Comparison of ENCODE assay signal across 24 mouse cellular contexts in genomic region chr5:72261802-72262324, GRCm38 (mm10).
DNase-seq lines count a peak whose midpoint lies in the region; ATAC-seq lines count a peak whose summit lies in the region.
"Had no signal": no experiment of that assay in that cellular context is flagged by ENCODE, and none has a peak within 500 bp of the region (broad histone marks: within the 10 kb centered on the region; RNA-seq: fewer than 3 reads in every experiment).

No protein-coding gene starts in this region.

- peak; percentile 26 to 41 for DNase-seq in kidney, postnatal 4 days
- no peak for DNase-seq in kidney, adult 11 months
- peak; percentile 20 for DNase-seq in urinary bladder, postnatal 25 days (ENCODE audit: low spot score)
- DNase-seq in urinary bladder, postnatal 10 days (ENCODE audit: low spot score) = no peak
- DNase-seq in lung, postnatal 36 days = peak; percentile 40
- DNase-seq in right cerebral cortex, postnatal 14 days = no peak
- no peak for DNase-seq in ovary, postnatal 10 days (ENCODE audit: low spot score)
- DNase-seq: adrenal gland, adult 2 months; cerebellum, adult 8-10 months; cerebellum, postnatal 36 days; heart, postnatal 36 days; kidney, adult 9 months; kidney, postnatal 36 days; spleen, adult 18-20 months had no signal

- ATAC-seq in hindbrain, embryonic 13.5 days (ENCODE audit: low FRiP score) = no peak
- ATAC-seq: forebrain, embryonic 14.5 days; Patski had no signal

- H3K9ac ChIP-seq in hindbrain, embryonic 13.5 days = no peak overlapping the region
- H3K9ac ChIP-seq: embryonic facial prominence, embryonic 15.5 days; heart, embryonic 15.5 days; hindbrain, embryonic 15.5 days; limb, embryonic 13.5 days; liver, embryonic 15.5 days; neural tube, embryonic 15.5 days had no signal

- no peak overlapping the region for H3K27ac ChIP-seq in hindbrain, embryonic 13.5 days
- H3K27ac ChIP-seq: embryonic facial prominence, embryonic 15.5 days; heart, embryonic 15.5 days; hindbrain, embryonic 15.5 days; limb, embryonic 13.5 days; liver, embryonic 15.5 days; neural tube, embryonic 15.5 days had no signal

- H3K36me3 ChIP-seq in hindbrain, embryonic 13.5 days = no peaks in the 10 kb centered on the region
- H3K36me3 ChIP-seq: hindbrain, embryonic 15.5 days; neural tube, embryonic 15.5 days had no signal

- no peak overlapping the region for H3K4me3 ChIP-seq in hindbrain, embryonic 13.5 days
- H3K4me3 ChIP-seq: embryonic facial prominence, embryonic 15.5 days; heart, embryonic 15.5 days; hindbrain, embryonic 15.5 days; limb, embryonic 13.5 days; liver, embryonic 15.5 days; neural tube, embryonic 15.5 days had no signal

- no peak overlapping the region for H3K4me2 ChIP-seq in hindbrain, embryonic 13.5 days
- H3K4me2 ChIP-seq: embryonic facial prominence, embryonic 15.5 days; heart, embryonic 15.5 days; hindbrain, embryonic 15.5 days; limb, embryonic 13.5 days; liver, embryonic 15.5 days; midbrain, embryonic 11.5 days; neural tube, embryonic 15.5 days had no signal

- WGBS in hindbrain, embryonic 13.5 days = 82% methylated on average over 3 of the region's 3 CpGs

- no peaks in the 10 kb centered on the region for H3K4me1 ChIP-seq in hindbrain, embryonic 13.5 days (replicated peaks)
- H3K4me1 ChIP-seq: embryonic facial prominence, embryonic 15.5 days; hindbrain, embryonic 15.5 days; limb, embryonic 13.5 days had no signal

- H3K27me3 ChIP-seq in hindbrain, embryonic 13.5 days = no peaks in the 10 kb centered on the region
- H3K27me3 ChIP-seq: embryonic facial prominence, embryonic 15.5 days; heart, embryonic 15.5 days; hindbrain, embryonic 15.5 days; limb, embryonic 13.5 days; liver, embryonic 15.5 days; neural tube, embryonic 15.5 days; Patski had no signal

- H3K9me3 ChIP-seq in hindbrain, embryonic 13.5 days = no peaks in the 10 kb centered on the region
- H3K9me3 ChIP-seq: embryonic facial prominence, embryonic 15.5 days; heart, embryonic 15.5 days; hindbrain, embryonic 15.5 days; limb, embryonic 13.5 days; liver, embryonic 15.5 days; neural tube, embryonic 15.5 days had no signal

Comparison
In these comparisons a context has a peak if more than half of its experiments do, and no peak if none do; other contexts are left out.
1. DNase-seq: peak in kidney, postnatal 4 days (2 of 2), urinary bladder, postnatal 25 days (single experiment) and lung, postnatal 36 days (single experiment); none in kidney, adult 11 months (single experiment), urinary bladder, postnatal 10 days (single experiment), right cerebral cortex, postnatal 14 days (single experiment) and ovary, postnatal 10 days (single experiment).